Mouse (Mus musculus): Measurements from ENCODE around the gene Sfrp2. TPM values are rescaled to one million over a fixed set of nuclear protein-coding genes. Genes with fewer than 3 reads are reported as not detected.

The Sfrp2 gene
- 2.2 and 3.2 TPM in 2 replicates for polyA plus RNA-seq (2015; fragmentation: Nextera tagmentation; extraction: Ambion mirVana)

DNA sequence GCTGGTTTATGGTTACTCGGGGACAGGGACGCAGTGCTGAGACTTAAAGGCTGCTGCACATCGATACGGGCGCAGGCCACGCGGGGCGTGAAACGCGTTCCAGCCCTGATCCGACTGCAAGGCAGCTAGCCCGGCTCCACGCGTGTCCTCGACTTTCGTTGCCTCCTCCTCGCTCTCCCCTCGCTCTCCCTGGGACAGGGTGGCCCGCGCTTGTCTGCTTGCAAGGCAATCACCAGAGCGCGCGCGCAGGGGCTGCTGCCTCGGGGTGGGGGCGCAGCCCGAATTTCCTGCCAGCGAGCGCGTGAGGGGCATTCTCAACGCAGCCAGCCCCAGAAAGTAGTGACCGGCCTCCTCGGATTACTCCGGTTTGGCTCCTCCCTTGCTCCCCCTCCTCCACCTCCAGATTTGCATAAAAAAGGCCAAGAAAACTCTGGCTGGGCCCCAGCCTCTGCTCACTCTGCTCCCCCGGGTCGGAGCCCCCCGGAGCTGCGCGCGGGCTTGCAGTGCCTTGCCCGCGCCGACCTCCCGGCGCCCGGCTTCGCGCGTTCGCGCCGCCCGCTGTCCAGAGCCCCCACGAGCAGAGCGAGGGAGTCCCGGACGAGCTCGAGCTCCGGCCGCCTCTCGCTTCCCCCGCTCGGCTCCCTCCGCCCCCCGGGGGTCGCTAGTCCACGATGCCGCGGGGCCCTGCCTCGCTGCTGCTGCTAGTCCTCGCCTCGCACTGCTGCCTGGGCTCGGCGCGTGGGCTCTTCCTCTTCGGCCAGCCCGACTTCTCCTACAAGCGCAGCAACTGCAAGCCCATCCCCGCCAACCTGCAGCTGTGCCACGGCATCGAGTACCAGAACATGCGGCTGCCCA is at the start of gene Sfrp2:
Sfrp2 (plus strand) TSS at position 451 of the 855 bp plus-strand sequence.
- peaks cover 55% of the 10 kb centered on the region for H3K27me3 ChIP-seq (ENCODE audit: control insufficient read depth, insufficient read depth, low read depth, low read length)
- no peak within 1 kb of the TSS for H3K27ac ChIP-seq (ENCODE audit: low read length)
- no peaks in the 10 kb centered on the region for H3K36me3 ChIP-seq (ENCODE audit: control insufficient read depth, insufficient read depth)
- H3K4me3 ChIP-seq (ENCODE audit: low read depth, low read length), result peak within 1 kb of the TSS; percentile 46
- under 1% methylated on average over 82 of the region's 82 CpGs for WGBS (ENCODE audit: insufficient replicate concordance)
- H3K9me3 ChIP-seq (replicated peaks; ENCODE audit: control insufficient read depth, low read length), result no peaks in the 10 kb centered on the region
- peak within 1 kb of the TSS; percentile 62 for H3K4me2 ChIP-seq (ENCODE audit: low read depth, low read length)
- no peak for ATAC-seq (ENCODE audit: low read depth)
- H3K9ac ChIP-seq (ENCODE audit: low read depth, low read length), result no peak within 1 kb of the TSS
- H3K4me1 ChIP-seq (ENCODE audit: control insufficient read depth, low read depth, low read length), result no peaks in the 10 kb centered on the region; the same call in 1 of the 2 replicates

GRCm38 (mm10) chr3:83717643-83718231 is 48.4 kb upstream of the Sfrp2 start:
- Histone ChIP-seq H3K36me3 (ENCODE audit: control insufficient read depth, insufficient read depth) (no peaks in the 10 kb centered on the region), H3K9me3 (replicated peaks; ENCODE audit: control insufficient read depth, low read length) (no peaks in the 10 kb centered on the region), H3K9ac (ENCODE audit: low read depth, low read length) (no peak overlapping the region), H3K27ac (ENCODE audit: low read length) (no peak overlapping the region), H3K4me2 (ENCODE audit: low read depth, low read length) (no peak overlapping the region), H3K27me3 (ENCODE audit: control insufficient read depth, insufficient read depth, low read depth, low read length) (no peaks in the 10 kb centered on the region), H3K4me1 (ENCODE audit: control insufficient read depth, low read depth, low read length) (no peaks in the 10 kb centered on the region), H3K4me3 (ENCODE audit: low read depth, low read length) (no peak overlapping the region)
- 41% methylated on average over 7 of the region's 7 CpGs for WGBS (ENCODE audit: insufficient replicate concordance)
- no peak for ATAC-seq (ENCODE audit: low read depth)

GRCm38 (mm10) chr3:83718662-83719061 is 47.5 kb upstream of the Sfrp2 start:
- no peak overlapping the region for H3K9ac ChIP-seq (ENCODE audit: low read depth, low read length)
- H3K36me3 ChIP-seq (ENCODE audit: control insufficient read depth, insufficient read depth), result no peaks in the 10 kb centered on the region
- H3K4me3 ChIP-seq (ENCODE audit: low read depth, low read length), result no peak overlapping the region
- H3K27ac ChIP-seq (ENCODE audit: low read length), result no peak overlapping the region
- H3K9me3 ChIP-seq (replicated peaks; ENCODE audit: control insufficient read depth, low read length), result no peaks in the 10 kb centered on the region
- H3K4me1 ChIP-seq (ENCODE audit: control insufficient read depth, low read depth, low read length), result no peaks in the 10 kb centered on the region
- no peak overlapping the region for H3K4me2 ChIP-seq (ENCODE audit: low read depth, low read length)
- no peak for ATAC-seq (ENCODE audit: low read depth)
- 24% methylated on average over 4 of the region's 4 CpGs for WGBS (ENCODE audit: insufficient replicate concordance)
- H3K27me3 ChIP-seq (ENCODE audit: control insufficient read depth, insufficient read depth, low read depth, low read length), result no peaks in the 10 kb centered on the region

- no peaks in the 10 kb centered on the region for H3K36me3 ChIP-seq (ENCODE audit: control insufficient read depth, insufficient read depth)
- H3K9me3 ChIP-seq (replicated peaks; ENCODE audit: control insufficient read depth, low read length), result no peaks in the 10 kb centered on the region
- H3K27ac ChIP-seq (ENCODE audit: low read length), result no peak overlapping the region
- ATAC-seq (ENCODE audit: low read depth), result no peak
- no peaks in the 10 kb centered on the region for H3K4me1 ChIP-seq (ENCODE audit: control insufficient read depth, low read depth, low read length)
- H3K4me2 ChIP-seq (ENCODE audit: low read depth, low read length), result no peak overlapping the region
- H3K27me3 ChIP-seq (ENCODE audit: control insufficient read depth, insufficient read depth, low read depth, low read length), result no peaks in the 10 kb centered on the region
- WGBS (ENCODE audit: insufficient replicate concordance), result 41% methylated on average over 3 of the region's 3 CpGs
- H3K9ac ChIP-seq (ENCODE audit: low read depth, low read length), result no peak overlapping the region
- H3K4me3 ChIP-seq (ENCODE audit: low read depth, low read length), result no peak overlapping the region
Measured at GRCm38 (mm10) chr3:83728223-83728622, 37.9 kb upstream of the Sfrp2 start.

DNA sequence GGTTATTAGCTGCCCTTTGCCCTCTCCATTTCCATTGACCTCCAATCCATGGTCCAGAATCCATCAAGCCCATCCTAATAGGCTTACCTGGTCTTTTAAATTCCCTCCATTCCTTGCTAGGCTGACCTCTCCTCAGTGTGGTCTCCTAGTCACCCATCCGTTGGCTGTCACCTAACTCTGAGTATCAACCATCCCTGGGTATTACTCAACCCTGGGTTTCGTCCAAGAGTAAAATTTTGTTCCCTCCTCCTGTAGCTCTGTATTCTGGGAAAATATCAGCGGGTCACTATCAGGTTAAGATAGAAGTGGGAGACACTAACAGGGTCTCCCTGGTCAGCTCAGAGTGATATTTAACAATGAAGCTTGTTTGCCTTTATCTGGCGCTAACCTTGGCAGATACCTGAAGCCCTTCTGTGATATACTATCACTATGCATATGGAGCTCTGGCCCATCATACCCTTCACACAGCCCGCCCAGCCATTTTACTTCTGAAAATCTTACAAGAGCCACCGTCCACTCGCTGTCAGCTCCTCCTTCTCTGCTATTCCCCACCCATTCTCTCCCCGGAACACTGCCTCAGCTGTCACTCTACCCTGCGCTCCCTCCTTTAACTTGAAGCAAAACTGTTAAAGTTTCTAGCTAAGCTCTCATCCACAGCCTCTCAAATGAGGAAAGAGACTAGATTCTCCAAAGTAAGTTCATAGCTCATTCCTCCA is 37.3 kb upstream of the Sfrp2 start:
- no peaks in the 10 kb centered on the region for H3K4me1 ChIP-seq (ENCODE audit: control insufficient read depth, low read depth, low read length)
- no peaks in the 10 kb centered on the region for H3K36me3 ChIP-seq (ENCODE audit: control insufficient read depth, insufficient read depth)
- H3K27ac ChIP-seq (ENCODE audit: low read length), result no peak overlapping the region
- no peak overlapping the region for H3K9ac ChIP-seq (ENCODE audit: low read depth, low read length)
- WGBS (ENCODE audit: insufficient replicate concordance), result 64% methylated on average over 9 of the region's 9 CpGs
- H3K27me3 ChIP-seq (ENCODE audit: control insufficient read depth, insufficient read depth, low read depth, low read length), result no peaks in the 10 kb centered on the region
- H3K9me3 ChIP-seq (replicated peaks; ENCODE audit: control insufficient read depth, low read length), result no peaks in the 10 kb centered on the region
- no peak for ATAC-seq (ENCODE audit: low read depth)
- no peak overlapping the region for H3K4me3 ChIP-seq (ENCODE audit: low read depth, low read length)
- H3K4me2 ChIP-seq (ENCODE audit: low read depth, low read length), result no peak overlapping the region

GRCm38 (mm10) chr3:83733985-83734384 is 32.1 kb upstream of the Sfrp2 start:
- H3K9me3 ChIP-seq (replicated peaks; ENCODE audit: control insufficient read depth, low read length), result no peaks in the 10 kb centered on the region
- ATAC-seq (ENCODE audit: low read depth), result no peak
- 74% methylated on average over 8 of the region's 8 CpGs for WGBS (ENCODE audit: insufficient replicate concordance)
- H3K27ac ChIP-seq (ENCODE audit: low read length), result no peak overlapping the region
- no peaks in the 10 kb centered on the region for H3K36me3 ChIP-seq (ENCODE audit: control insufficient read depth, insufficient read depth)
- no peak overlapping the region for H3K4me2 ChIP-seq (ENCODE audit: low read depth, low read length)
- H3K4me3 ChIP-seq (ENCODE audit: low read depth, low read length), result no peak overlapping the region
- no peaks in the 10 kb centered on the region for H3K4me1 ChIP-seq (ENCODE audit: control insufficient read depth, low read depth, low read length)
- H3K27me3 ChIP-seq (ENCODE audit: control insufficient read depth, insufficient read depth, low read depth, low read length), result no peaks in the 10 kb centered on the region
- H3K9ac ChIP-seq (ENCODE audit: low read depth, low read length), result no peak overlapping the region

DNA sequence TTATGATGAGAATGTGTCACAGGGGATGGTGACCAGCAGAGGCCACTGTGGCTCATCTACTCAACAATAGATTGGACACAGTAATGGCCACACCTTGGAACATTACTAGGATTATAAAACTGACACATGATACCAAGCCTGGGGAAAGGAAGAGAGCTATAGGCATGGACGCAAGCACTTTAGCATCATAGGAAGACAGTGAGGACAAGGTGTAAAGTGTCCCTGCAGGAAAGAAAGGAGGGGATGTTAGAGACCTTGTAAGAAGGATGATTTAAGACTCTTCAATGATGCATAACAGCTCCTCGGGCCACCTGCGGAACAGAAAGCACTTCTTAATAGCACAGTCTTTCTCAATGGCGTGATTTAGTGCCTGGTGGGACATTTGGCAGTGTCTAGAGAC is 29.1 kb upstream of the Sfrp2 start:
- ATAC-seq (ENCODE audit: low read depth), result no peak
- Histone ChIP-seq H3K27me3 (ENCODE audit: control insufficient read depth, insufficient read depth, low read depth, low read length) (no peaks in the 10 kb centered on the region), H3K9ac (ENCODE audit: low read depth, low read length) (no peak overlapping the region), H3K27ac (ENCODE audit: low read length) (no peak overlapping the region), H3K36me3 (ENCODE audit: control insufficient read depth, insufficient read depth) (no peaks in the 10 kb centered on the region), H3K4me1 (ENCODE audit: control insufficient read depth, low read depth, low read length) (no peaks in the 10 kb centered on the region), H3K9me3 (replicated peaks; ENCODE audit: control insufficient read depth, low read length) (no peaks in the 10 kb centered on the region), H3K4me3 (ENCODE audit: low read depth, low read length) (no peak overlapping the region), H3K4me2 (ENCODE audit: low read depth, low read length) (no peak overlapping the region)
- 74% methylated on average over 4 of the region's 4 CpGs for WGBS (ENCODE audit: insufficient replicate concordance)

DNA sequence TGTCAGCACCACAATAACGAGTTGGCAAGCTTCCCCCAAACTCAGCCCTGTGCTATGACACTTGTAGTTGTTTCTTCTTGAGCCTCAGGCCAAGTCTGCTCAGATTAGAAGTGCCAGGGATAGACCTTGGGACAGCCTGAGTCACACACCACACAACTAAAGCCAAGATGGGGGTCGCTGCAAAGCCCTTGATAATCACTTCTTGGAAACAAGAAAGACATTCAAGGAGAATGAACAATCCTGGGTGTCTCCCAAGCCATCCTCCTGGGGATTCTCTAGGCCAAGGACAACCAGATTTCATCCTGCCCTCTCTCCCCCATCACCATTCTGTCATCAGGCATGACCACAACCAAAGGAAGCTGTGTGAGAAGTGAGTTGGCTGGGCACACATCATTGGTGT is 25.9 kb upstream of the Sfrp2 start:
- Histone ChIP-seq H3K9ac (ENCODE audit: low read depth, low read length) (no peak overlapping the region), H3K27ac (ENCODE audit: low read length) (no peak overlapping the region), H3K4me3 (ENCODE audit: low read depth, low read length) (no peak overlapping the region), H3K36me3 (ENCODE audit: control insufficient read depth, insufficient read depth) (no peaks in the 10 kb centered on the region), H3K4me1 (ENCODE audit: control insufficient read depth, low read depth, low read length) (no peaks in the 10 kb centered on the region), H3K4me2 (ENCODE audit: low read depth, low read length) (no peak overlapping the region), H3K27me3 (ENCODE audit: control insufficient read depth, insufficient read depth, low read depth, low read length) (no peaks in the 10 kb centered on the region), H3K9me3 (replicated peaks; ENCODE audit: control insufficient read depth, low read length) (no peaks in the 10 kb centered on the region)
- ATAC-seq (ENCODE audit: low read depth), result no peak
- WGBS (ENCODE audit: insufficient replicate concordance), result 46% methylated on average over 2 of the region's 2 CpGs

DNA sequence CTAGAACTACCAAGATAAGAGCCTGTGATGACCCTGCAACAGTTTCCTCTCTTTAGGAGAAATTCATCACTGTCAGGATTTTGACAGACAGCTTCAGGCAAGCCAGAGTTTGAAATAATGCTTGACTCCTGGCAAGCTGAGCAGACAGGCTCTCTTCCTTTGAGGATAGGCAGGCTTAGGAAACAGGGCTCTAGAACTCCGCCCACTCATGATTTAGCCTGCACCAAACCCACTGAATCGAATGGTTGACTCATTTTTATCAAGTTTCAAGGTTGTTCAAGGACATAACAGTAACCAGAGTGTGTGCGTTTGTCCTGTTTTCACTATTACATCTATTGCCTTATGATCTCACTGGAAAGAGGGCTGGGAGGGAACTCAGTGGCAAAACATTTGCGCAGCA is 18.8 kb upstream of the Sfrp2 start:
- Histone ChIP-seq H3K36me3 (ENCODE audit: control insufficient read depth, insufficient read depth) (no peaks in the 10 kb centered on the region), H3K4me1 (ENCODE audit: control insufficient read depth, low read depth, low read length) (no peaks in the 10 kb centered on the region), H3K4me2 (ENCODE audit: low read depth, low read length) (no peak overlapping the region), H3K27me3 (ENCODE audit: control insufficient read depth, insufficient read depth, low read depth, low read length) (no peaks in the 10 kb centered on the region), H3K27ac (ENCODE audit: low read length) (no peak overlapping the region), H3K4me3 (ENCODE audit: low read depth, low read length) (no peak overlapping the region), H3K9ac (ENCODE audit: low read depth, low read length) (no peak overlapping the region), H3K9me3 (replicated peaks; ENCODE audit: control insufficient read depth, low read length) (no peaks in the 10 kb centered on the region)
- ATAC-seq (ENCODE audit: low read depth), result no peak
- 62% methylated on average over 4 of the region's 4 CpGs for WGBS (ENCODE audit: insufficient replicate concordance)
